Mouse (Mus musculus): ENCODE data around the gene Nudt2.

Nudt2 gene

DNA sequence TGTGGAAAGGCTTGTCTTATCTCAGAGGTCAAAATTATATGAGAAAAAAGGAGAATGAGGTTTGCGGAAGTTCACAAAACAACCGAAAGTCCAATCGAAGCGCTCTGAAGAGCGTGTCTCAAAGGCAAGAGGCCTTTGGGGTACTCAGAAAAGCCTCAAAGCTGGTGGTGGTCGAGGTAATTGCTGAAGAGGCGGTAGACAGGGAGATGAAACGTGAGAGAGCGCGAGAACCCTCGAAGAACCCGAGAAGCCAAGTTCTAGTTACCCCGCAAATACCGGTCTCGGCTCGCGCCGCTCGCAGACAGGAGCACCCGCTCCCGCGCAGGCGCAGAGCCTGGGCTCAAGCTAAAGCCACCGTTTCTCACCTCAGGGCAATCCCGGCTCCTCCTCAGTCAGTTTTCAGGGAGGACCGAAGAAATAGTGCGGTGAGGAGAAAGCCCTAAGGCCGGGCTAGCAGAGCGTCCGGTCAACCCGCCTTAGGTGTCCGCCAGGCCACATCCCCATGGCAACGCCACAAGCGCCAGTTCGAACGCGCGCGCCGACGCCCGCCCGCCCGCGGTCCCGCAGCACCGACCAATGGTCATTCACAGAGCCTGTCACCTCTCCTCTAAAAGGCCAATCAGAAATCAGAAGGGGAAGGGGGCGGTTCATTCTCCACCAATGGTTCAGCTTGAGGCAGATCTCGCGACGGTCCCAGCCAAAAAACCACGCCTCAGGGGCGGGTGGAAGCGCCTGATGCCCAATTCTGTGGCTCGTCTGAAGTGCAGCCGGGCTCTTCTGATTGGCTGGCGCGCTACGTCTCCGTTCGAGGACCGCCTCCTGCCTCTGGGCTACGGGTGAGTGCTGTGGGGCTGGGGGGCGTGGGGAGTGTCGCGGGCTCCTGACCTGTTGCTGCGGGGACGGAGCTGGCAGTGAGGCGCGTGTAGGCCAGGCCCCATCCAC lies at the start of gene Nudt2, which contains the start of gene Kif24:
TSS of gene Nudt2 (plus strand) at position 807 of the 942 bp plus-strand sequence.
TSS of gene Kif24 (minus strand) at position 543 of the 942 bp plus-strand sequence.
- DNase-seq (ENCODE audit: low spot score in 2 of 2), result peak; percentile 96 to 98

DNA sequence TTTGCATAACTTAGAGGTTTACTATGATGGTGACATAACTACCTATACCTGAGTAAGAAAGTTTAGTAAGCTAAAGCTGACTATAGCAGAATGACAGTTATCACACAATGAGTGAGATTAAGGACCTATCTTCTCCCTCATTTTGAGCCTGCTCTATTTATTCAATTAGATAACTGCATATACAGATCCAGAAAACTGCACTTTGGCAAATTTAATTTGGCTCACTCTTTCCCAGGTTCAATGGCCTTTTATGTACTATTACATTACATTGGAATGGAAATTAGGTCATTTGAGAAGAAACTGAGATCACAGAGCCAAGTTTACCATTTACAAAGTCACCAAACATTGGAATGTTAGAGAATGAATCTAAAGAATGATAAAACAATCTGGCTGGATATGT lies 48.0 kb upstream of the Nudt2 start:
- no peak for DNase-seq (ENCODE audit: low spot score in 2 of 2)

DNA sequence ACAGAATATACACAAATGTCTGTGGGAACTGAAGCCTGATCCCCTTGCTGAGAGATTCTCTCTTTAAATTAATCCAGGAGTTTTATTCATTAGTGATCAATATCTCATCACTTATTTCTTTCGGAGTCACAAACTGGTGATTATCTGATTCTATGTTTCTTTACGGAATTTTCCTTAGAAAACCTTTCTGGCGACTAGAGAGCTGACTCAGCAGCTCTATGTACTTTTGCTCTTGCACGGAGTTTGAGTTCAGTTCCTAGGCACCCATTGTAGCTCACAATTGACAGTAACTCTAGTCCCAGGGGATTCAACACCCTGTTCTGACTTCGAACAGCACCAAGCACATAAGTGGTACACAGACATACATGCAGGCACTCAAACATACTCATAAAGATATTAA lies 26.0 kb upstream of the Nudt2 start:
- no peak for DNase-seq (ENCODE audit: low spot score in 2 of 2)

DNA sequence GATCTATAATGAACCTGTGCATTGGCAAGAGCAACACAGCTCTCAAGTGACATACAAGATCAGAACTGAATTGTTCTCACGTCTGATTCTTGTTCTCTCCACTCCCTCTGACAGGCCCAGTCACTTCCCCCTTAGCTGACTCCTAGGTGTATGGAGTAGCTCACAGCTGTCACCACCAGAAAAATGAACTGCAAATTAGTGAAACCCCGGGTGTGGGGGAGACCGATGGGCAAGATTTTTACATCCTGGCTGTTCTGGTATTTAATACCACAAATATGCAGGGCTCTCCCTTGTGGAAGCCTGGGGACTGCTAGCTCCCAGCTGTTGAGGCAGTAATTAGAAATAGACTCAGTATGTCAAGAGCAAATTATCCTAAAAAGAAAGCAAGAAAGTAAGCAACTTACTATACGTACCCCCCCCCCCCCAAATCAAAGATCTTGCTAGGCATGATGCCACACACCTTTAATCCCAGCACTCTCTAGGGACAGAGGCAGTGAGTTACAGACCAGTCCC lies 22.1 kb upstream of the Nudt2 start:
- no peak for DNase-seq (ENCODE audit: low spot score in 2 of 2)

DNA sequence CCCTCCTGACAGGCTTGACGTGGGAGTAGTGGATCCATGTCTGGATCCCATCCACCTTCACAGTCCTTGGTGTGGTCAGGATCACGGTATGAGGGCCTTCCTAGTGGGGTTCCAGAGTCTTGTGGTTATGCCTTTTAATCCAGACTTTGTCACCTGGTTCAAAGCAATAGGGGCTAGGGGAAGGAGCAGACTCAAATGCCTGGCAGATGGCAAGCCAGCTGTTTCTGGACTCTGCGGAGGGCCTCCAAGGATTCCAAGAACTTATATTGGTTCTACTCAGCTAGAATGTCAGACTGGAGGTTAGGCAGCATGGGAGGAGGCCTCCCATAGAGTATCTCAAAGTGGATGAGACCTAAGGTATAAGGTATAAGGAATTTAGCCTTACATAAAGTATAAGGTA lies 17.4 kb upstream of the Nudt2 start:
- DNase-seq (ENCODE audit: low spot score in 2 of 2), result no peak

DNA sequence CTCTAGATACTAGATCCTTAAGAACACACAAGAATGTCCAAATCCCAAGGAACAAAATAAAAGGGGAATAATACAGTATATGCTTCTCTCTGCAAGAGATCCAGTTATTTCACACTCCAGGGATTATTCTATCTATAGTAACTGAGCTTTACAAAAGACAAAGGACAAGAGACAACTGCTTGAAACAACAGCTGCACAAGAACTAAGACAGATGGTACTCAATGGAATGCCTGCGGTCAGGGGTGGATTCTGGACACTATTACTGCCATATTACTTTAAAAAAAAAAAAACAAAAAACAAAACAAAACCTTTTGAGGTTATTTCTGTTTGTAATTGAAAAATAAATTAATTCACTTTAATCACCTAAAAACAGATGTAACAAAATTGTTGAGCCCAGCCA lies 4.3 kb upstream of the Nudt2 start:
- DNase-seq (ENCODE audit: low spot score in 2 of 2), result no peak

DNA sequence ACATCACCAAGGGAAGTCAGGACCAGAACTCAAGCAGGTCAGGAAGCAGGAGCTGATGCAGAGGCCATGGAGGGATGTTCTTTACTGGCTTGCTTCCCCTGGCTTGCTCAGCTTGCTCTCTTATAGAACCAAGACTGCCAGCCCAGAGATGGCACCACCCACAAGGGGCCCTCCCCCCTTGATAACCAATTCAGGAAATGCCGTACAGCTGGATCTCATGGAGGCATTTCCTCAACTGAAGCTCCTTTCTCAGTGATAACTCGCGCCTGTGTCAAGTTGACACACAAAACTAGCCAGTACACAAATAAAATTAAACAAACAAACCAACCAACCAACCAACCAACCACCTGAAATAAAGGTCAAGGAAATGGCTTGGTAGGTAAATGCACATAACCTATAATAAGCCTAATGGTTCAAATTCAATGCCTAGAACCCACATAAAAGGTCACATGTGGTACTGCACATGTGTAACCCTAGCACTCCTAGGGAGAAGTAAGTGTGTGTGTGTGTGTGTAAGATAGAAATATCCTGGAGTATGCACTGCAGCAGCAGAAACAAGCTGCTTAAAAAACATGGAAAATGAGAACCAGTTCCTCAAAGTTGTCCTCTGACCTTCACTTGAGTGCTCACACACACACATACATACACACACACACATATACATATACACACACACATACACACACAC lies 1.8 kb upstream of the Nudt2 start:
- peak in 1 of 2 experiments; percentile 41 for DNase-seq (ENCODE audit: low spot score in 2 of 2)

DNA sequence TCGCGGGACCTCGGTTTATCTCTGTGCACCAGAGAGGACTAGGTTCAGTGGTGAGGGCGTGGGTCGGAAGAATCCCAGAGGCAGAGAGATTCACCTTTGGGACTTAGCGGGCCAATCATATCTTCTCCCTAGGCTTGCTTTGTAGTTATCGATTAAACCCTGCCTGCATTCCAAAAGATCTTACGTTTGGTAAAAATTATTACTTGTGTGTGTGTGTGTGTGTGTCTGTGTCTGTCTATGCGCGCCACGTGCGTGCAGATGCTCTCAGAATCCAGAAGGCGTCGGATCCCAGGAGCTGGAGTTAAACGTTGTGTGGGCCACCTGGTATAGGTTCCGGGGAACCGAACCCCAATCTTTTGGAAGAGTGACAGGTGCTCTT lies 325 bp downstream of the Nudt2 start:
- no peak for DNase-seq (ENCODE audit: low spot score in 2 of 2)

DNA sequence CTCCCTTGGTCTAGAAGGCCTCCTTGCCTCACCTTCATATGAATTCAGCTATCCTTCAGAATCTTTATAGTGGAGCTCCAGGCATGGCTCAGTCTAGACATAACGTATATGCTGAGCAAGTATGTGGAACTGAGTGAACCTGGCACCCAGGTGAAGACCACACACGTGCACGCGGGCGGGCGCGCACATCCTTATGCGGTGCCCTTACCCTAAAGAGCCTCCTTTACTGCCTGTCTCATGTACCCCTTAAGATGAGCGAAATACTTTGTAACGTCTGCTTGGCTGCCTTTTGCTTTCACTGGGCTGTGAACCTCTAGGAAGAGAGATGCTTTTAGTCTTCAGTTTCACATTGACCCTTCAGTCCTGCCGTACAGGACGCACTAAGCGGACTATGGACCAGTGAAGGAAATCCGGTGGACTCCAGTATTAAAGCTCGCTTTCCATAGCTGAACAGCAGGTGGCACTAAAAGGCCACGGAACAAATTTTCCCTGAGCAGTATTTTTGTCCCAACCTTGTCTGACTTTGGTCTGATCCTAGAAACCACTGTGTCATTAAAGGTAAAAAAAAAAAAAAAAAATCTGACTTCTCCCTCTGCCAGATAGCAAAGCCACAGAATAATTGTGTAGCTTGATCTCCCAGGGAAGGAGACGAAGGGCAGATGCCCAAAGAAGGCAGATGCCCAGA lies 3.6 kb downstream of the Nudt2 start:
- peak in 1 of 2 experiments; percentile 31 for DNase-seq (ENCODE audit: low spot score in 2 of 2)

DNA sequence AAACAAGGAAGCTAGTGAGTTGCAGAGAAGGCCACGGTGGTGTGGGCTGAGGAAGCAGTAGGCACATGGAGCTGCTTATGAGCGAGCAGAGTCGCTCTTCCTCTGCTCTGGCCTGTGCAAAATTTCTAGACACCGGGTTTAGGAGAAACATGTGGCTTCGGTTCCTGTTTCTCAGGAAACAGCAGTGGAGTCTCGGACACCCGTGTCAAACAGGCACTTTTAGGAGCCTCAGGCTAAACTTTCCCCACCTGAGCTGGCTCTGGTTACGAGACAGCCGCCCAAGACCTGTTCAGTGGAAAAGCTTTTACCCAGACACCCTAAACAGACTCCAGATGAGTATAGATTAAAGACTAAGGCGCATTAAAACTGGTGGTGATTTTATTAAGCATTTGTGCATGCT lies 4.2 kb downstream of the Nudt2 start:
- DNase-seq (ENCODE audit: low spot score in 2 of 2), result no peak

DNA sequence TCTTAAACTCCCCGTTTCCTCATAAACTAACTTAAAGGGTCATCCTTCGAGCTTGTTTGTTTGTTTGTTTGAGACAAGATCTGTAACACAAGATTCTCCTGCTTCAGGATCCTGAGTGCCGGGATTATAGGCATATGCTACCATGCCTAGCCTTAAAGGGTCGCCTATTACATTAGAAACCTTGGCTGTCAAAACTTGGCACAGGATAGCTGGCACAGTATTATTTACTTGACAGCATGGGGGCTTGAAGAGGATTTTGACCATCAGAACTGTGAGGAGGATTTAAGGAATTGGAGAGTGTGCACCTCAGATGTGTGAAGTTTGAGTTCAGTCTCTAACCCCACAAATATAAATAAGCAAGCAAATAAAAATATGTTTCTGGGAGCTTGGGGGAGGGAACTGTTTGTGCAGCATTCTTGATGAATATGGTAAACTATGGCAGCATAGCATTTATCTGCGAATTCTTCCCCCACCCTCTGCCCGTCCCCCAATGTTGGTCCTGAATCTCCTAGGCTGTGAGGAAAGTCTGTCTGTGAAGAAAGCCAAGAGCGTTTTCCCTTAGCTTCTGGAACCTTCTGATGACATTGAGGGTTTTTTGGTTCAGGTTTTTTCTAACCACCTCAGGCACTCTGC lies 5.2 kb downstream of the Nudt2 start:
- no peak for DNase-seq (ENCODE audit: low spot score in 2 of 2)

DNA sequence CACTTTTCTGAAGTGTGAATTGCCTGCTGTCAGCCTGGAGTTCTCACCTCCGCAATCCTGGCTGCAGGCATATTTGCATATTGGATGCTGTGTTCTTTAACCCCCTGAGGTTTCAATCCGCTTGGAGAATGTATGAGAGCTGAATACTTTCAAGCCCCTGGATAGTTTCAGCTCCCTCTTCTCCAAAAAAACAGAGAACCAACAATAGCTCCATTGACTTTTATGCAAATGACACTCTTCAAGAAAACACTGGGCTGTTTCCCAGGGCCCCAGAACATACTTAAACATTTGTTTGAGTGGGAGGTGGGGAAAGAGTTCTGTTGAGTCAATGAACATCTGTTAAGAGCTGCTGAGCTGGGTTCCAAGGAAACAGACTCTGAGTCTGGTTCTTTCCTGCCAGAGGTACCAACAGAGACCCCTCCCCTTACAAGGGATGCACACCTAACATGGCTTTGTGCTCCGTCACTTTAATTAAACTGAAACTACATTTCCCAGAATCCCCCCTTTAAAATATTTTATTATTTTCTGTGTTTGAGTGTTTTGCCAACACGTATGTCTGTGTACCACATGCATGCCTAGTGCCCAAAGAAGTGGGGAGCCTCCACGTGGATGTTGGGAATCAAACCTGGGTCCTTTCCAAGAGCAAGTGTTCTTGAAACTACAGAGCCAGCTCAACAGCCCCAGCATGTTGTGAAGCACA lies 5.9 kb downstream of the Nudt2 start:
- DNase-seq (ENCODE audit: low spot score in 2 of 2), result no peak

DNA sequence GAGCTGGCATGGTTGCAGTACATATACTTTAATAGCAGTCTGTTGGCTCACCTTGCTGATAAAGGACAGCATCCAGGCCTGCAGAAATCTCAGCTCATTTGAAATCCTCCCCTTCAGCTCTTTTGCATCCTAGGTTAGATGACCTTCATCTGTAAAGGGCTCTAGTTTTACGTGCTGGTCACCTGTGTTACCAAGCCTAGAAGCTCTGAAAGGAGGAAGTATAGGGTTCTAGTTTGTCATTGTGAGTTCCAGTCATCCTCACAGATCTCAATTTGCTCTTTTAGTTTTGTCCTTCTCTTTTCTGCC lies 6.4 kb downstream of the Nudt2 start:
- DNase-seq (ENCODE audit: low spot score in 2 of 2), result no peak

DNA sequence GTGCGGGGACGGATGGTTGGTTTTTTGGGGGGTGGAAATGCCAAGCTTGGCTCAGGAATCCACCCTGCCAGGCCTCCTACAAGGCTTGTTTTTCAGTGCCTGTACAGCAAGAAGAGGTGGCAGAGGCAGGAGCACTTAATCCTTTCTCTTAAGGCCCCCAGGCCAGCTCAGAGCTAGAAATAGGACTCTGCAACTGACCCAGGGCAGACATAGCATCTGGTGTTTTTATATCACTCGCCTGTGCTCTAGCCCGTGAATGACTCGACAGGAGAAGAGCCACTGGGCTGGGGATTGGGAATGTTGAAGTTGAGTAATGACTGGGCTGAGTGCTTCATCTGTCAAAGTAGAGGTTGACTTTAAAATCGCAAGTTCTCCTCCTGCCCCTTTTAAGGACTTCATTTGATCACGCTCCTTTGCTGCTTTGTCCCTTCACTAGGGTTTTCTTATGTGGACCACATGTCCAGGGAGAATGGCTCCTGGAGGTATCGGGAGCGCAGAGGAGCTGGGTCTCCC lies 12.8 kb downstream of the Nudt2 start:
- DNase-seq (ENCODE audit: low spot score in 2 of 2), result no peak

DNA sequence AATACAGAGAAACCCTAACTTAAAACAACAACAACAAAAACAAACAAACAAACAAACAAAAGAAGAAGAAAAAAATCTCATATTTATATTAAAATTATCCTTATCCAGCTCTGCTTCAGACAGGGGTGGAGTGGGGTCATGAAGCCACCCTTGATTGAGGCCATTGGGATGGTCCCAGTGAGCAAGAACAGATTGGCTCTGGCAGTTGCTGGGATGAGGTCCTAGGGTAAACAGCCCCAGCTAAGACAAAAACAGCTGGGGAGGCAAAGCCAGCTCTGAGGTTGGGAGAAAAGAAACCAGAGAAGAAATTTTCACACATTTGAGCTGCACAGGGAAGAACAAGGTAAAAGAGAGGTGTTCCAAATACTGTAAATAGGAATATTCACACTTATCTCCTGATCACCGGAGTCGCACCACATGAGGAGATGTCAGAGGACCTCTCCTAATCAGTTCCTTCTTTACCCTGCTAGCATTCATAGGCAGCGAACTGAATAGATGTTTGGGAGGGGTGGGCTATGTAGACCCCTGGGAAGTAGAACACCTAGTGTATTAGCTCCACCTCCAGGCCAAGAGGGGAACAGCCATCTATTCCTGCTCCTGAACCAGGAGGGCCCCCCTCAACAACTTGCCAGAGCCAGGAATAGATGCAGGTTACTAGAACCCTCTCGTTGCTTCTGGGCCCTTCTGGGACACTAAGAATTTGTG lies 14.0 kb downstream of the Nudt2 start:
- DNase-seq (ENCODE audit: low spot score in 2 of 2), result no peak

DNA sequence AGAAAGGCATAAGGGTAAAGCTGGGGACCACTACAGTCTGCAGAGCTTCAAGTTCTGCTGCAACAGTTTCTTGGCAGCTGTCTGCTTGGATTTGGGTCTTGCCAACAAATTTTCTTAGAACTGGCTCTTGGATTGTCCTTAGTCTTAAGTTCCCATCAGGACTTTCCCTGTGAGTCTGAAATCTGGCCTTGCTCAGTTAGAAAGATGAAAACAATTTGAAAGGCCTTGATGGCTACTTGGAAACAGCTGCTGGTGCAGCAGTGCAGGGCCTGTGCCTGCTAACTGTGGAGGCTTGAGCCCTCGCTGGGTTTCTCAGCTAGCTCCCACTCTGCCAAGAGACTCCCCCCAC lies 14.5 kb downstream of the Nudt2 start:
- no peak for DNase-seq (ENCODE audit: low spot score in 2 of 2)

DNA sequence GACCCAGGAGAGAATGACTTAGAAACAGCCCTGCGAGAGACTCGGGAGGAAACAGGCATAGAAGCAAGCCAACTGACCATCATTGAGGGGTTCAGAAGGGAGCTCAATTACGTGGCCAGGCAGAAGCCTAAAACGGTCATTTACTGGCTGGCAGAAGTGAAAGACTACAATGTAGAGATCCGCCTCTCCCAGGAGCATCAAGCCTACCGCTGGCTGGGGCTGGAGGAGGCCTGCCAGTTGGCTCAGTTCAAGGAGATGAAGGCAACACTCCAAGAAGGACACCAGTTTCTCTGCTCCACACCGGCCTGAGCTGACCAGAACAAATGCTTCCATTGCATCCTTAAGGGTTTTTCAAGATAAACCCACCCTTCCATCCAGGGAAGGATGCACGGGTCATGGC lies 15.3 kb downstream of the Nudt2 start:
- no peak for DNase-seq (ENCODE audit: low spot score in 2 of 2)

DNA sequence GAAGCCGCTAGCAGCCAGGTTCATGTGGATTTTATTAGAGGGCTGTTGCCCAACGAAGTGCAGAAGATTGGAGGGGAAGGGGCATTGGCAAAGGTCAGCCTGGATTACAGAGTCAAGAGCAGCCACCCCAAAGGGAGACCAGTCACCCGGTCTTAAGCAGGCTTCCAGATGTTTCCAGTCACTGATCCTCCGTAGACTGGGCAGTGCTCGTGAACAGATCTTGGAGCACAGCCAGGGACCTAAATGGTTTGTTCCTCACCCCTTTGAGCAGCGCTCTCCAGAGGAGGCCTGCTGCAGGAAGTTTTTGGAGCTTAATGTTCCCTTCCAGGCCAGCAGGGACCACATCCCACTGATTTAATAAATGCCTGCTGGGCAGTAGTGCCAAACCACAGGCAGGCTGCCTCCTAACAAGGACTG lies 16.7 kb downstream of the Nudt2 start:
- DNase-seq (ENCODE audit: low spot score in 2 of 2), result no peak

DNA sequence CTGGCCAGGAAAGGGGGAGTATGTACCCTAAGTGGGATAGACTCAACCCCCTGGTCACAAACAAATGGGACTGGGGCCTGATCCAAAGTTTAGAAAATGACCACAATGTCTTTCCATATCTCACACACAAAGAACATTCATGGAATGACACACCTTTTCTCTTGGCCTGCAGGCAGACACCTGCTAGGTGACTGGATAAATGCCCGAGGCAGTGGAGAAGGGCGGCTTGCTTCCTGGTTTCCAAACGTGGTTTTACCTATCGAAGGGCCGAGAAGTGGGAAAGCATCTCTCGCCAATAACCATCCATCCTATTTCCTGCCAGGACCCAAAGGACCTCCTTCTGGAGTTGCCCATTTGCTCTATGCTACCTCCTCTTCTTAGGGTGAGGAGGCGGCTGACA lies 28.0 kb downstream of the Nudt2 start:
- DNase-seq (ENCODE audit: low spot score in 2 of 2), result no peak

DNA sequence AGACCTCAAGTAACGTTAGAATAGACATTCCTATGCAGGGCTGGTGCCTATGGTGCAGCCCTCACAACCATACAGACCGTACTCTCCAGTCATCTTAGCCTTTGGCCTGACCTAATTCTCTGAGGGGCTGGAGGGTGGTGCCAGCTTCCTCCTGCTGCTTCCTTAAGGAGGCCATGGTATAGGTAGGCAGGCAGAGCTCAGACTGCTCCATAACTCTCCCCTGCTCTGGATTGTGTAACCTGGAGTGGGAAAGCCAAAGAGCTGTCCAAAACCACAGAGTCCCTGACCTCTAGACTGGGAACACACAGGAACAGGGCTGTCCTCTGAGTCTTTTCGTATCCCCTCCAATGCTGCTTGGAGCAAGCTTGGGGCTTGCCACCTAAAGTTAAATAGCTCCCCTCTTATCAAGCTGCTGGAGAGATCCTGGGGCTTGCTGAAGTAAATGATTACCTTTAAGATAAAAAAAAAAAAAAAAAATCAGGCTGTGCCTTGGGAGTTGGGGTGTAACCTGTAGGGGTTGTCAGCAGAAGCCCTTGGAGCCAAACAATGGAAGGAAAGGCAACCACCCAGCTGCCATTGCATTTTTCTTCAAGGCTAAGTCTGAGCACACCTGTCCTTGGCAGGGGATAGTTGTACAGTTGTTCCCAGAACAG lies 28.6 kb downstream of the Nudt2 start:
- no peak for DNase-seq (ENCODE audit: low spot score in 2 of 2)
